Mouse (Mus musculus): ENCODE results near the gene Arid1a. TPM values are rescaled to one million over a fixed set of nuclear protein-coding genes. Genes with fewer than 3 reads are reported as not detected.

Arid1a gene
- polyA plus RNA-seq, 1 experiment from 2014 or later, result 17.9 TPM

- WGBS, result 92% methylated on average over 3 of the region's 3 CpGs
- H3K27ac ChIP-seq, result no peak overlapping the region
- no peak for ATAC-seq (replicated peaks; ENCODE audit: low FRiP score, low read depth)
- no peak overlapping the region for H3K4me2 ChIP-seq (ENCODE audit: low read length)
- no peaks in the 10 kb centered on the region for H3K27me3 ChIP-seq (ENCODE audit: insufficient read depth, low read length)
- peak; percentile 46 for TF ChIP-seq CTCF (IDR thresholded peaks at IDR 0.05; ENCODE audit: low read depth)
- peaks cover 5% of the 10 kb centered on the region; the same call in 1 of the 2 replicates for H3K9me3 ChIP-seq (replicated peaks; ENCODE audit: low read length)
- no peaks in the 10 kb centered on the region for H3K4me1 ChIP-seq (replicated peaks; ENCODE audit: insufficient read depth, low read length)
- H3K4me3 ChIP-seq (replicated peaks; ENCODE audit: low read depth, low read length), result no peak overlapping the region
- H3K36me3 ChIP-seq (ENCODE audit: insufficient read depth, low read length), result no peaks in the 10 kb centered on the region
- DNase-seq (ENCODE audit: low spot score), result no peak
- H3K9ac ChIP-seq (ENCODE audit: low read depth, low read length), result no peak overlapping the region
These were observed 111.4 kb downstream of the Arid1a start for GRCm38 (mm10) chr4:133645195-133645594.

DNA sequence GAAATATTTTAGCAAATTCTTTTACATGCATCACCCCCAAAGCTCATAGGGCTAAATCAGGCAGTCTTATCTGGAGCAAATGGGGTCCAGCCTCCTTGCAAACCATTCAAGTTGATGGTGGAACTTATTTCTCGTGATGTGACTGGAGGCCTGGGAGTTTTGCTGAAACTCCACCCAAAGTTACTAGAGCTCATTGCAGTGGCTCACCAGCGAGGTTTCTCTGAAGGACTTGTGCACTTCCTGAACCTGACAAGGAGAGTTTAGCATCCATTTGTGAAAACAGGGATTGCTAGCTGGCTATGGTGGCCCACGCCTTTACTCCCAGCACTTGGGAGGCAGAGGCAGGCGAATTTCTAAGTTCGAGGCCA is 122.5 kb downstream of the Arid1a start:
- Histone ChIP-seq H3K4me2 (ENCODE audit: low read length) (peak overlapping the region; percentile 93; the same call in 1 of the 2 replicates), H3K9me3 (replicated peaks; ENCODE audit: low read length) (no peaks in the 10 kb centered on the region), H3K36me3 (ENCODE audit: insufficient read depth, low read length) (no peaks in the 10 kb centered on the region), H3K27ac (0 out of 2 replicates have a peak overlapping the region, but pooled peaks have one; percentile 81), H3K27me3 (ENCODE audit: insufficient read depth, low read length) (no peaks in the 10 kb centered on the region), H3K9ac (ENCODE audit: low read depth, low read length) (0 out of 2 replicates have a peak overlapping the region, but pooled peaks have one; percentile 94), H3K4me1 (replicated peaks; ENCODE audit: insufficient read depth, low read length) (peaks cover 6% of the 10 kb centered on the region; the same call in 1 of the 2 replicates), H3K4me3 (replicated peaks; ENCODE audit: low read depth, low read length) (no peak overlapping the region)
- 76% methylated on average over 5 of the region's 5 CpGs for WGBS
- no peak for DNase-seq (ENCODE audit: low spot score)
- TF ChIP-seq CTCF (IDR thresholded peaks at IDR 0.05; ENCODE audit: low read depth), result no peak
- ATAC-seq (replicated peaks; ENCODE audit: low FRiP score, low read depth), result no peak

GRCm38 (mm10) chr4:133633332-133634042 is 123.1 kb downstream of the Arid1a start:
- Histone ChIP-seq H3K27ac (peak overlapping the region; percentile 81), H3K4me3 (replicated peaks; ENCODE audit: low read depth, low read length) (peak overlapping the region; percentile 77), H3K27me3 (ENCODE audit: insufficient read depth, low read length) (no peaks in the 10 kb centered on the region), H3K9me3 (replicated peaks; ENCODE audit: low read length) (no peaks in the 10 kb centered on the region), H3K4me2 (ENCODE audit: low read length) (peak overlapping the region; percentile 93), H3K36me3 (ENCODE audit: insufficient read depth, low read length) (no peaks in the 10 kb centered on the region), H3K9ac (ENCODE audit: low read depth, low read length) (peak overlapping the region; percentile 94), H3K4me1 (replicated peaks; ENCODE audit: insufficient read depth, low read length) (peaks cover 6% of the 10 kb centered on the region; the same call in 1 of the 2 replicates)
- peak; percentile 80 for ATAC-seq (replicated peaks; ENCODE audit: low FRiP score, low read depth)
- peak; percentile 90 for DNase-seq (ENCODE audit: low spot score)
- peak; percentile 67 for TF ChIP-seq CTCF (IDR thresholded peaks at IDR 0.05; ENCODE audit: low read depth)
- WGBS, result 12% methylated on average over 26 of the region's 47 CpGs

DNA sequence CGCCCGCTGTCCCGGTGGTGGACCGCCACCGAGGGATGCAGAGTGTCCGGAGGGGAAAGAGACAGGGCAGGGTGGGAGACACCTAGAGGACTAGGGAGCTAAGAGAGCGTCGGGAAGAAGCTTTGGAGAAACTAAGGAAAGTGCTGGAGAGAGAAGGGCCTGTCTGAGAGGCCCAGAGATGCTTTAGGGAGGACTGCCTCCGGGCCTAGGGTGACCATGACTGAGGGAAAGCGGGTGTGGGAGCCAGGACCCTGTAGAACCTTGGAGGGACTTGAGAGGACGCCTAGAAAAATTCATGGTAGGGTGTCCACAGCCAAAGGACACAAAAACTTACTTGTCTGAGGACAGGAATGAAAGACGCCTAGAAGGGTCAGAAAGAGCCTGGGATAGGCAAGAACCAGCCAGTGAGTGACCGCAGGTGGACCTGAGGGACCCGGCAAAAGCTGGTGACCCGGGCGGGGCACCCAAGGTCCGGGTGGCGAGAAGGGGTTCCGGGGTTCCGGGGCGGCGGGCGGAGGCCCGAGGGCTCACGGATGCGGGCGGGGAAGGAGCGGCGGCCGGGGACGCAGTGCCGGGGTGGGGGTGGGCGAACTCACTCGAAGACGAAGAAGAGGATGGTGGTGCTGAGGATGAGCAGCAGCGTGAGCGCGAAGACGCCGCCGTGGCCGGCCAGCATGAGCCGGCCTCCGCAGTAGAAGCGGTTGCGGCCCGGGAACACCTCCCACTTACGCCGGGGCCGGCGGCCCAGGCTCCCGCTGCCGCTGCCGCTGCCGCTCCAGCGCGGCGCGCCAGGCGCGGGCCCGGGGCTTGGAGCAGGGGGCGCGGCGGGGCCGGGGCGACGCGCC is 123.9 kb downstream of the Arid1a start:
- Histone ChIP-seq H3K9ac (ENCODE audit: low read depth, low read length) (peak overlapping the region; percentile 94), H3K4me3 (replicated peaks; ENCODE audit: low read depth, low read length) (peak overlapping the region; percentile 77), H3K4me2 (ENCODE audit: low read length) (peak overlapping the region; percentile 93), H3K36me3 (ENCODE audit: insufficient read depth, low read length) (no peaks in the 10 kb centered on the region), H3K27ac (peak overlapping the region; percentile 81), H3K4me1 (replicated peaks; ENCODE audit: insufficient read depth, low read length) (peaks cover 6% of the 10 kb centered on the region; the same call in 1 of the 2 replicates), H3K9me3 (replicated peaks; ENCODE audit: low read length) (no peaks in the 10 kb centered on the region), H3K27me3 (ENCODE audit: insufficient read depth, low read length) (no peaks in the 10 kb centered on the region)
- DNase-seq (ENCODE audit: low spot score) (peak; percentile 43), ATAC-seq (replicated peaks; ENCODE audit: low FRiP score, low read depth) (peak; percentile 37; the same call in 1 of the 2 replicates)
- TF ChIP-seq CTCF (IDR thresholded peaks at IDR 0.05; ENCODE audit: low read depth), result no peak
- WGBS, result under 1% methylated on average over 63 of the region's 69 CpGs

- H3K36me3 ChIP-seq (ENCODE audit: insufficient read depth, low read length), result 0 out of 2 replicates have a peak, but pooled peaks cover 3% of the 10 kb centered on the region
- peaks cover 6% of the 10 kb centered on the region; the same call in 1 of the 2 replicates for H3K4me1 ChIP-seq (replicated peaks; ENCODE audit: insufficient read depth, low read length)
- H3K4me3 ChIP-seq (replicated peaks; ENCODE audit: low read depth, low read length), result peak overlapping the region; percentile 77
- H3K27ac ChIP-seq, result peak overlapping the region; percentile 81; the same call in 1 of the 2 replicates
- no peaks in the 10 kb centered on the region for H3K9me3 ChIP-seq (replicated peaks; ENCODE audit: low read length)
- ATAC-seq (replicated peaks; ENCODE audit: low FRiP score, low read depth) (no peak; the same call in 1 of the 2 replicates), DNase-seq (ENCODE audit: low spot score) (no peak)
- H3K9ac ChIP-seq (ENCODE audit: low read depth, low read length), result peak overlapping the region; percentile 94; the same call in 1 of the 2 replicates
- 21% methylated on average over 9 of the region's 9 CpGs for WGBS
- no peak for TF ChIP-seq CTCF (IDR thresholded peaks at IDR 0.05; ENCODE audit: low read depth)
- H3K27me3 ChIP-seq (ENCODE audit: insufficient read depth, low read length), result no peaks in the 10 kb centered on the region
- peak overlapping the region; percentile 93 for H3K4me2 ChIP-seq (ENCODE audit: low read length)
These were observed 124.7 kb downstream of the Arid1a start for GRCm38 (mm10) chr4:133631769-133632411.
